ENCODE assay signal across 8 mouse cellular contexts in genomic region chr6:118138731-118139709, GRCm38 (mm10). TPM values are rescaled to one million over a fixed set of nuclear protein-coding genes. Genes with fewer than 3 reads are reported as not detected.
DNase-seq lines count a peak whose midpoint lies in the region; ATAC-seq and TF ChIP-seq lines count a peak whose summit lies in the region.

Csgalnact2 (minus strand) TSS chr6:118139140.

- WGBS in bone marrow, adult 2 months, result 6% methylated on average over 60 of the region's 66 CpGs
- 5% methylated on average over 64 of the region's 66 CpGs for WGBS in embryonic facial prominence, embryonic 15.5 days
- 7% methylated on average over 66 of the region's 66 CpGs for WGBS in heart, embryonic 10.5 days
- 5% methylated on average over 61 of the region's 66 CpGs for WGBS in kidney, embryonic 15.5 days

- peak; percentile 81; the same call in 1 of the 2 replicates for TF ChIP-seq POLR2A in bone marrow, adult 2 months (IDR thresholded peaks at IDR 0.05; ENCODE audit: borderline replicate concordance, control insufficient read depth, low read depth, low read length)

- H3K27ac ChIP-seq in bone marrow, adult 2 months (ENCODE audit: control insufficient read depth, insufficient read depth, low read depth, low read length, poor library complexity), result peak within 1 kb of the TSS; percentile 97
- peak within 1 kb of the TSS; percentile 85 for H3K27ac ChIP-seq in embryonic facial prominence, embryonic 15.5 days (replicated peaks)
- peak within 1 kb of the TSS; percentile 95 for H3K27ac ChIP-seq in heart, embryonic 10.5 days
- H3K27ac ChIP-seq in kidney, embryonic 15.5 days, result peak within 1 kb of the TSS; percentile 74

- peak; percentile 99 for ATAC-seq in embryonic facial prominence, embryonic 15.5 days (ENCODE audit: insufficient number of reproducible peaks, low FRiP score, low TSS enrichment, low read depth)
- peak; percentile 100 for ATAC-seq in kidney, embryonic 15.5 days (replicated peaks; ENCODE audit: low FRiP score)
- peak; percentile 76 for ATAC-seq in monocyte, adult 5-6 weeks (replicated peaks; ENCODE audit: insufficient number of reproducible peaks, low FRiP score, low TSS enrichment, poor library complexity, severe bottlenecking)

- peak within 1 kb of the TSS; percentile 69 for H3K9ac ChIP-seq in embryonic facial prominence, embryonic 15.5 days
- peak within 1 kb of the TSS; percentile 75 for H3K9ac ChIP-seq in kidney, embryonic 15.5 days

- H3K4me2 ChIP-seq in embryonic facial prominence, embryonic 15.5 days (replicated peaks), result peak within 1 kb of the TSS; percentile 63
- peak within 1 kb of the TSS; percentile 63 for H3K4me2 ChIP-seq in kidney, embryonic 15.5 days

- no peaks in the 10 kb centered on the region for H3K27me3 ChIP-seq in embryonic facial prominence, embryonic 15.5 days
- H3K27me3 ChIP-seq in heart, embryonic 10.5 days (ENCODE audit: insufficient read depth, poor library complexity, severe bottlenecking), result no peaks in the 10 kb centered on the region; the same call in 1 of the 2 replicates
- H3K27me3 ChIP-seq in kidney, embryonic 15.5 days, result no peaks in the 10 kb centered on the region

- DNase-seq in 416B (ENCODE audit: low read depth), result peak; percentile 92
- peak; percentile 97 for DNase-seq in heart, embryonic 10.5 days (ENCODE audit: low spot score)
- peak; percentile 94 for DNase-seq in liver
- DNase-seq in spleen, postnatal 4 days (ENCODE audit: low spot score in 2 of 2), result peak; percentile 96 to 98

- peaks cover 2% of the 10 kb centered on the region; the same call in 1 of the 2 replicates for H3K4me1 ChIP-seq in bone marrow, adult 2 months (ENCODE audit: control insufficient read depth, insufficient read depth, low read length)
- peaks cover 3% of the 10 kb centered on the region; the same call in 1 of the 2 replicates for H3K4me1 ChIP-seq in embryonic facial prominence, embryonic 15.5 days
- 0 out of 2 replicates have a peak, but pooled peaks cover 2% of the 10 kb centered on the region for H3K4me1 ChIP-seq in heart, embryonic 10.5 days
- H3K4me1 ChIP-seq in kidney, embryonic 15.5 days, result peaks cover 4% of the 10 kb centered on the region

- no peaks in the 10 kb centered on the region for H3K9me3 ChIP-seq in embryonic facial prominence, embryonic 15.5 days (replicated peaks)
- no peaks in the 10 kb centered on the region for H3K9me3 ChIP-seq in heart, embryonic 10.5 days
- H3K9me3 ChIP-seq in kidney, embryonic 15.5 days (replicated peaks), result no peaks in the 10 kb centered on the region

- no peak for TF ChIP-seq CTCF in bone marrow, adult 2 months (IDR thresholded peaks at IDR 0.05; ENCODE audit: control insufficient read depth, insufficient read depth, low read length)

- H3K4me3 ChIP-seq in bone marrow, adult 2 months (replicated peaks; ENCODE audit: control insufficient read depth, low read depth, low read length), result peak within 1 kb of the TSS; percentile 84
- peak within 1 kb of the TSS; percentile 83 for H3K4me3 ChIP-seq in embryonic facial prominence, embryonic 15.5 days (replicated peaks)
- peak within 1 kb of the TSS; percentile 84 for H3K4me3 ChIP-seq in heart, embryonic 10.5 days
- peak within 1 kb of the TSS; percentile 89 for H3K4me3 ChIP-seq in kidney, embryonic 15.5 days (replicated peaks)

- no peaks in the 10 kb centered on the region for H3K36me3 ChIP-seq in embryonic facial prominence, embryonic 15.5 days
- no peaks in the 10 kb centered on the region for H3K36me3 ChIP-seq in heart, embryonic 10.5 days
- no peaks in the 10 kb centered on the region for H3K36me3 ChIP-seq in kidney, embryonic 15.5 days

RNA-seq across cellular contexts. Expression of gene Csgalnact2, which starts in this region (rescaled TPM):
- polyA plus RNA-seq in bone marrow, adult 2 months (2011; ENCODE audit: insufficient read depth, insufficient read length, low replicate concordance, missing spikeins), result 10.8 and 12.8 TPM in 2 replicates
- polyA plus RNA-seq in embryonic facial prominence, embryonic 15.5 days (2015; fragmentation: Nextera tagmentation; extraction: Ambion mirVana), result 16.8 and 17.4 TPM in 2 replicates
- 7.3 and 10.5 TPM in 2 replicates for polyA plus RNA-seq in heart, embryonic 10.5 days (2016; fragmentation: Nextera tagmentation; extraction: Ambion mirVana)
- polyA plus RNA-seq in kidney, embryonic 15.5 days (2015; fragmentation: Nextera tagmentation; extraction: Ambion mirVana), result 16.2 and 16.3 TPM in 2 replicates
- 131 to 223 TPM (median 204 TPM) in 3 replicates for total RNA-seq in monocyte, adult 5-6 weeks (2017)

Comparison
In these comparisons a context has a peak if more than half of its experiments do, and no peak if none do; other contexts are left out.
1. Peak in every context shown above with its lines: DNase-seq, ATAC-seq, H3K4me3 ChIP-seq and H3K27ac ChIP-seq.